Mouse (Mus musculus) MEL (cell line): Measurements from ENCODE around the gene Skint8. TPM values are rescaled to one million over a fixed set of nuclear protein-coding genes. Genes with fewer than 3 reads are reported as not detected.

ENCODE experiments used
- DNase-seq: peaks from one replicate; pipeline ENCODE4 v3.0.0; 2011; ENCODE audit warnings: low read depth, low spot score
- H3K27ac ChIP-seq: 2 replicates; pipeline ENCODE4 v1.5.1; 2012; ENCODE audit warnings: low read depth, mild to moderate bottlenecking, control low read depth, low read length, moderate library complexity; ENCODE audit not compliant: control insufficient read depth
- H3K27me3 ChIP-seq, 2 experiments: fragments of 150-350 bp in 1 of 2; sonication (generic) in 1 of 2; 2 replicates each; pipeline ENCODE4 v1.6.1; 2012; ENCODE audit warnings: low read length in 2 of 2, mild to moderate bottlenecking in 2 of 2, improper control_type of control experiment in 1 of 2, moderate library complexity in 1 of 2; ENCODE audit not compliant: insufficient read depth in 2 of 2, control insufficient read depth in 1 of 2
- H3K36me3 ChIP-seq, 2 experiments: 2 replicates each; pipeline ENCODE4 v1.6.1; 2012 to 2014; ENCODE audit warnings: low read length in 2 of 2, improper control_type of control experiment in 1 of 2, inconsistent platforms in 1 of 2, mild to moderate bottlenecking in 1 of 2; ENCODE audit not compliant: insufficient read depth in 2 of 2, control insufficient read depth in 1 of 2
- H3K4me1 ChIP-seq, 2 experiments: fragments of 150-350 bp in 1 of 2; sonication (generic) in 1 of 2; 2 replicates each; pipeline ENCODE4 v1.6.1; 2012; ENCODE audit warnings: low read length in 2 of 2, improper control_type of control experiment in 1 of 2, mild to moderate bottlenecking in 1 of 2; ENCODE audit not compliant: insufficient read depth in 2 of 2, control insufficient read depth in 1 of 2
- H3K4me3 ChIP-seq, 2 experiments: fragments of 150-350 bp in 1 of 2; sonication (generic) in 1 of 2; 2 replicates each; pipeline ENCODE4 v1.5.1; 2012; ENCODE audit warnings: low read depth in 2 of 2, low read length in 2 of 2, mild to moderate bottlenecking in 2 of 2, moderate library complexity in 2 of 2, control low read depth in 1 of 2, improper control_type of control experiment in 1 of 2; ENCODE audit not compliant: control insufficient read depth in 1 of 2, insufficient read depth in 1 of 2
- H3K79me2 ChIP-seq: 2 replicates; pipeline ENCODE4 v1.6.1; 2012; ENCODE audit warnings: mild to moderate bottlenecking, low read length, moderate library complexity; ENCODE audit not compliant: control insufficient read depth, poor library complexity, insufficient read depth
- H3K9ac ChIP-seq: 2 replicates; pipeline ENCODE4 v1.6.1; 2012; ENCODE audit warnings: low read depth, mild to moderate bottlenecking, control low read depth, low read length, moderate library complexity; ENCODE audit not compliant: control insufficient read depth, poor library complexity, severe bottlenecking
- H3K9me3 ChIP-seq: fragments of 150-350 bp; sonication (generic); replicated peaks from 2 replicates; pipeline ENCODE4 v1.6.1; 2012; ENCODE audit warnings: mild to moderate bottlenecking, low read length, improper control_type of control experiment, moderate library complexity; ENCODE audit not compliant: insufficient read depth
- CHD1 ChIP-seq: IDR thresholded peaks from 2 replicates; pipeline ENCODE4 v1.6.1; 2012; ENCODE audit warnings: low read depth, mild to moderate bottlenecking, inconsistent platforms, low read length, improper control_type of control experiment
- CHD2 ChIP-seq: IDR thresholded peaks from 2 replicates; pipeline ENCODE4 v1.6.1; 2011; ENCODE audit warnings: low read length, improper control_type of control experiment
- CTCF ChIP-seq, 3 experiments: IDR thresholded peaks in 2 of 3; conservative IDR thresholded peaks in 1 of 3; 2 replicates each; pipeline ENCODE4 v1.5.1; 2011 to 2012; ENCODE audit warnings: low read length in 3 of 3, low read depth in 2 of 3, mild to moderate bottlenecking in 2 of 3, improper control_type of control experiment in 1 of 3, inconsistent platforms in 1 of 3, mixed read lengths in 1 of 3, moderate library complexity in 1 of 3; ENCODE audit not compliant: control insufficient read depth in 1 of 3, insufficient read depth in 1 of 3, poor library complexity in 1 of 3, severe bottlenecking in 1 of 3
- E2F4 ChIP-seq: IDR thresholded peaks from 2 replicates; pipeline ENCODE4 v1.6.1; 2011; ENCODE audit warnings: low read depth, low read length, improper control_type of control experiment, borderline replicate concordance
- EP300 ChIP-seq, 2 experiments: IDR thresholded peaks; 2 replicates each; pipeline ENCODE4 v1.6.1; 2011; ENCODE audit warnings: improper control_type of control experiment in 2 of 2, low read length in 2 of 2, low read depth in 1 of 2, mild to moderate bottlenecking in 1 of 2
- GATA1 ChIP-seq: IDR thresholded peaks from 2 replicates; pipeline ENCODE4 v1.6.1; 2011; ENCODE audit warnings: low read depth, low read length, improper control_type of control experiment
- HCFC1 ChIP-seq: IDR thresholded peaks from 2 replicates; pipeline ENCODE4 v1.6.1; 2012; ENCODE audit warnings: low read depth, mild to moderate bottlenecking, inconsistent platforms, low read length, improper control_type of control experiment, moderate library complexity
- JUND ChIP-seq: IDR thresholded peaks from 2 replicates; pipeline ENCODE4 v1.6.1; 2011; ENCODE audit warnings: low read depth, mild to moderate bottlenecking, improper control_type of control experiment, low read length
- KAT2A ChIP-seq: conservative IDR thresholded peaks from 2 replicates; pipeline ENCODE4 v1.6.1; 2012; ENCODE audit warnings: low read depth, low read length, improper control_type of control experiment, inconsistent platforms
- MAFK ChIP-seq: IDR thresholded peaks from 2 replicates; pipeline ENCODE4 v1.6.1; 2011; ENCODE audit warnings: low read depth, mild to moderate bottlenecking, low read length, improper control_type of control experiment, borderline replicate concordance
- MAZ ChIP-seq: IDR thresholded peaks from 2 replicates; pipeline ENCODE4 v1.6.1; 2012; ENCODE audit warnings: low read depth, mild to moderate bottlenecking, inconsistent platforms, low read length, improper control_type of control experiment
- RAD21 ChIP-seq: IDR thresholded peaks from 2 replicates; pipeline ENCODE4 v1.6.1; 2011; ENCODE audit warnings: mild to moderate bottlenecking, low read depth, low read length, improper control_type of control experiment
- SMC3 ChIP-seq: IDR thresholded peaks from 2 replicates; pipeline ENCODE4 v1.6.1; 2011; ENCODE audit warnings: low read depth, low read length, improper control_type of control experiment
- TAL1 ChIP-seq: IDR thresholded peaks from 2 replicates; pipeline ENCODE4 v1.6.1; 2012; ENCODE audit warnings: mild to moderate bottlenecking, inconsistent platforms, low read length, moderate library complexity, mixed read lengths
- ZC3H11A ChIP-seq: IDR thresholded peaks from 2 replicates; pipeline ENCODE4 v1.6.1; 2012; ENCODE audit warnings: low read depth, mild to moderate bottlenecking, inconsistent platforms, low read length, improper control_type of control experiment
- ZNF384 ChIP-seq: IDR thresholded peaks from 2 replicates; pipeline ENCODE4 v1.6.1; 2012; ENCODE audit warnings: low read depth, mild to moderate bottlenecking, inconsistent platforms, low read length, improper control_type of control experiment
- polyA plus RNA-seq, 2 experiments: library from polyadenylated mRNA; stranded (reverse) in 1 of 2; unstranded in 1 of 2; fragments of >175 nt in 1 of 2; fragments of >200 nt in 1 of 2; gene quantifications; 2 replicates each; pipeline versions ENCODE4 v1.2.1 to v1.2.4; 2012; ENCODE audit warnings: low replicate concordance in 2 of 2, low read depth in 1 of 2; ENCODE audit not compliant: insufficient read length in 2 of 2, insufficient read depth in 1 of 2, missing spikeins in 1 of 2
- total RNA-seq: library from RNA; depleted of rRNA; stranded (reverse); fragments of 300-350 nt; gene quantifications from 2 replicates; pipeline ENCODE4 v1.2.3, GENCODE M21; 2012

Gene Skint8
- total and polyA plus RNA-seq, 3 experiments: not detected

DNA sequence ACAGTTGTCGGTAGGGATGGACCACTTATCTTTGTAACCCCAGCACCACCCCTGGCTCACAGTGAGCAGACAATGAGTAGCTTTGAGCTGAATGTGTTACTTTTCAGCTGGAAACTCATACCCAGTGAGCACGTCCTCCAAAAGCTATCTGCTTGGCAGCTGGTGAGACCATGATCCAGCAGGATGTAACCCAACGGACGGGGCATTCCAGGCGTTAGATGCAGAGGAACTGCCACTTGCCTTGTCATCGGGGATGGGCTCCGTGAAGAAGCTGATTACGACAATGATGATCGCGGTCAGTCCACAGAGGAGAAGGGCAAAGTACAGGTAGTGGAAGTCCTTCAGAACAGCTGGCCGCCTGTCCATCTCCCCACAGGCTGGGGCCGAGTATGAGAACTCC lies 35.6 kb upstream of the Skint8 start:
- TF ChIP-seq E2F4: no peak
- no peak for TF ChIP-seq GATA1
- TF ChIP-seq ZNF384: no peak
- no peak for TF ChIP-seq RAD21
- TF ChIP-seq CHD1: no peak
- TF ChIP-seq HCFC1: no peak
- TF ChIP-seq ZC3H11A: no peak
- no peak for TF ChIP-seq TAL1
- TF ChIP-seq JUND: no peak
- no peak for TF ChIP-seq CTCF (IDR thresholded peaks at IDR 0.05 in 2 of 3, conservative IDR thresholded peaks at IDR 0.05 in 1 of 3; ENCODE audit: control insufficient read depth in 1 of 3, insufficient read depth in 1 of 3, low read depth in 2 of 3, low read length in 3 of 3, poor library complexity in 1 of 3, severe bottlenecking in 1 of 3)
- TF ChIP-seq KAT2A: no peak
- Histone ChIP-seq H3K36me3 (no peaks in the 10 kb centered on the region), H3K4me1 (no peaks in the 10 kb centered on the region), H3K9ac (no peak overlapping the region), H3K4me3 (no peak overlapping the region), H3K9me3 (no peaks in the 10 kb centered on the region), H3K27ac (no peak overlapping the region), H3K27me3 (no peaks in the 10 kb centered on the region), H3K79me2 (no peaks in the 10 kb centered on the region)
- no peak for DNase-seq

DNA sequence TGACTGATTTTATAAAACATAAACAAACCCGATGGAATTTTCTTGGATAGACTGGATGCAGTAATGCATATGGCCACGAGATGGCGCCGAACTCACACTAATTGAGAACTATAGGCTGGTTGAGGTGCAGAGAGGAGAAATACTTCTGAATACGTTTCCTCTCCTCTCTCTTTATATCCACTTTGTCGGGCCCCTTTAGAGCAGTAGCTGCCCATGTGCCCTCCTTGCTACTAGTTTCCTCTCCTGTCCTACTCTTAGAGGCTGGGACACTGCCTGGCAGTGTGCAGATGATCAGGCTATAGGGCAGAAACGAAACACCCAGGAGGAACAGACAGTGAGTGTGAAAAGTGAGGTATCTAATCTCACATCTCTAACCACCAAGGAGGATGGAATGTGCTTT lies 33.2 kb upstream of the Skint8 start:
- no peak overlapping the region for H3K27ac ChIP-seq
- TF ChIP-seq RAD21 (peak; percentile 61), EP300 (IDR thresholded peaks at IDR 0.05; ENCODE audit: low read depth in 1 of 2, low read length in 2 of 2) (no peak), CHD2 (no peak), MAZ (no peak), SMC3 (peak; percentile 63), ZC3H11A (peak; percentile 46; the same call in 1 of the 2 replicates), MAFK (no peak), CTCF (IDR thresholded peaks at IDR 0.05 in 2 of 3, conservative IDR thresholded peaks at IDR 0.05 in 1 of 3; ENCODE audit: control insufficient read depth in 1 of 3, insufficient read depth in 1 of 3, low read depth in 2 of 3, low read length in 3 of 3, poor library complexity in 1 of 3, severe bottlenecking in 1 of 3) (peak; percentile 44 to 70 (median 61); a peak in 5 of 6 replicates)
- H3K9ac ChIP-seq: no peak overlapping the region
- no peaks in the 10 kb centered on the region for H3K27me3 ChIP-seq
- no peaks in the 10 kb centered on the region for H3K9me3 ChIP-seq
- H3K4me1 ChIP-seq: no peaks in the 10 kb centered on the region
- DNase-seq: peak; percentile 60
- peak overlapping the region; percentile 21 to 23; a peak in 3 of 4 replicates for H3K4me3 ChIP-seq
- no peaks in the 10 kb centered on the region for H3K79me2 ChIP-seq
- no peaks in the 10 kb centered on the region for H3K36me3 ChIP-seq
